Mouse (Mus musculus) brain, embryonic 14.5 days (tissue): ENCODE results near the gene Ikbke. TPM values are rescaled to one million over a fixed set of nuclear protein-coding genes. Genes with fewer than 3 reads are reported as not detected.

Source experiments
- DNase-seq: peaks from one replicate; pipeline ENCODE4 v3.0.0-alpha.2; 2011; ENCODE audit warnings: low read depth
- CTCF ChIP-seq: fragments of 200-500 bp; IDR thresholded peaks from 2 replicates; pipeline ENCODE4 v1.5.1; 2012; ENCODE audit warnings: inconsistent platforms, mild to moderate bottlenecking, moderate library complexity, borderline replicate concordance; ENCODE audit not compliant: insufficient read depth, insufficient read length; ENCODE audit errors: extremely low read depth
- POLR2A ChIP-seq: fragments of 200-500 bp; IDR thresholded peaks from 2 replicates; pipeline ENCODE4 v1.6.1; 2012; ENCODE audit warnings: mild to moderate bottlenecking, inconsistent platforms, borderline replicate concordance; ENCODE audit not compliant: poor library complexity, insufficient read depth, insufficient read length, severe bottlenecking; ENCODE audit errors: extremely low read depth
- polyA plus RNA-seq: library from polyadenylated mRNA; depleted of rRNA; stranded (reverse); fragments of >200 nt; gene quantifications from 2 replicates; pipeline ENCODE4 v1.2.3, GENCODE M21; 2012

Gene Ikbke
- polyA plus RNA-seq, 1 experiment, result 1.8 TPM

DNA sequence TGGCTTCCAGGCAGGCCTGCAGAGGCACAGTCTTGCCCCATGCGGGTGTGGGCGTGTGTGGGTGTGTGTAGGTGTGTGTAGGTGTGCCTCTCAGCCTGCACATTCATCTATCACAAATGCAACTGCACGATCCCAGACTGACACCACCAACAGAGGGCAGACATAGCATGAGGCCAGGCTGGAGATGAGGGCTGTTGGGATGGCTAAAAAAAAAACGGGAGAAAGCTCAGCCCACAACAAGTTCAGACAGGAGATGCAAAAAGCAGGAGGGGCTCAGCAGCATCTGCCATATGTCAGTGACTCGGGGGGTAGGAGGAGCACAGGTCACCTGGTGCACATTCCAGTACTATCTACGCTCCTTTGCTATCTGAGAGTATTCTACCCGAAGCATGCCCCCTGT lies 51.2 kb downstream of the Ikbke start:
- TF ChIP-seq POLR2A (no peak), CTCF (no peak)
- no peak for DNase-seq

DNA sequence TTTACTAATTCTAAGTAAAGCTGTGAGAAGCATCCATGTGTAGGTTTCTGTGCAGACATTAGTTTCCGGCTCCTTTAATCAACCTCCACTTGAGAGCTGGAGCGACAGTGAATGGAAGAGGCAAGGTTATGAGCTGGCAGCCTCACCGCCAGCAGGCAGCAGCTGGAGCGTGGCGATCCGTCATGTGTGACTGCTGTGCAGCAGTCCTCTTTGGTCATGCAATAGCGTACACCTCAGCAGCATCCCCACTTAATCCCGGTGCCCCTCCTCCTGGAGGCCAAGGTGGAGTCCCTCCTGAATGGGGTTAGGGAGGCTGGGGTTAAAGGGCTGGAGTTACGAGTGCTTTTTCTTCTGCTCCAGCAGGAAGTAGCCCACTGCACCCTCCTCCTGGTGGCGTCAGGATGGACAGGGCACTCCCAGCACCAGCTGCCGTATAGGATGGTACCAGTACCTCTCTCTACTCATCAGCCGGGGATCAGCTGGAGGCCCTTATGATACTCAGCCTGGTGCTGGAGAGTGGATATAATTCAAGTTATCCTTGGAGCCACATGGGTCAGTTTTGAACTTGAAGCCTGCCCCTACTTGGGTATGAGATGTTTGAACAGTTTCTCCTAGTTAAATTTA lies 54.4 kb downstream of the Ikbke start:
- TF ChIP-seq POLR2A, result no peak
- TF ChIP-seq CTCF, result no peak
- peak; percentile 26 for DNase-seq

DNA sequence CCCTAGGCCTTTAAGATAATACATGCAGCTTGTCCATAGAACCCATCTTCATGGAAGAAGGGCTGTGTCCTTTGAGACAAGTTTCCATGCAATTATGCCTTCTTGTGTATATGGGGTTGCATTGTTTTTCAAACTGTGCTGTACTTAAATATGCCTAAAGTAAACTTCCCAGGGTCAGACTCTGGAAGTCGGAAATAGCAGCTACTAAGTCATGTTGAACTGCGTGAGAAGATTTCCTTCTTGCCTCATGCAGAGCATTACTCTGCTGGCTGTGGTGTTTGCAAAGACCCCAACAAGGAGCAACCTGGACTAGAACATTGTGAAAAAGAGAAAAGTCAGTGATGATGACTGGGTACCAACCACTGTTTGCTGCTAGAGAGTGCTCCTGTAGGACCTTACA lies 56.1 kb downstream of the Ikbke start:
- no peak for DNase-seq
- TF ChIP-seq POLR2A (no peak), CTCF (no peak)

DNA sequence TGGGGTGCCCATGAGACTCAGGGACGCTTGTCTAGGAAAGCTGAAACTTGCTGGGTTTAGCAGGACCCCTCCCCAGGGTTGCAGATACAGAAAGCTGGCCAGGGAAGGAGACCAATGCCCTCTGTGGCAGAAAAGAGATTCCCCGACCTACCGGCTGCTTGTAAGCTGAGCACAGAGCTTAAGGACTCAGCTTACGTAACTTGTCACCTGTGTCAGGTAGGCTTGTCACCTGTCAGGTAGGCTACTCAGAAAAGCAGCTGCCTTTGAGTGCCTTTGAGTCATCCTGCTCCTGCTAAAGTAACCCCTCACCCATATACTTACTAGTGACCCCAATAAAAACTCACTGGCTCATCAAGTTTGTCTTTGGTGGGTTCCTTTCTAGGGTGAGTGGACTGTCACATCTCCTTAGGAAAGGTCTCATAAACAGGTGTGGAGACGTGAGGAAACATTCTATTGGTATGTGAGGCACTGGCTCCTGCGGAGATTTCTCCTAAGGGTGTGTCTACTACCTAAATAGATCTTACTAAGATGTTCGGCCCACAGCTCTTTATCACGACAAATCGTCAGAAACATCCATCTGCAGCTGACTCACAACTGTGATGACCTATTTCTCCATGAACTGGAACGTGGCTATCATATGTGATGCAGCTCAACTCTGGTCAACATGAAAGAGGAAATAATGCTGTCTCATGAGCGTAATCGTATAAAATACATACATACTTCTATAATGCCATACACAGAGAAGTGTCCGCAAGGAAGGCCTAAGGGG lies 57.4 kb downstream of the Ikbke start:
- no peak for TF ChIP-seq POLR2A
- no peak for TF ChIP-seq CTCF
- no peak for DNase-seq

DNA sequence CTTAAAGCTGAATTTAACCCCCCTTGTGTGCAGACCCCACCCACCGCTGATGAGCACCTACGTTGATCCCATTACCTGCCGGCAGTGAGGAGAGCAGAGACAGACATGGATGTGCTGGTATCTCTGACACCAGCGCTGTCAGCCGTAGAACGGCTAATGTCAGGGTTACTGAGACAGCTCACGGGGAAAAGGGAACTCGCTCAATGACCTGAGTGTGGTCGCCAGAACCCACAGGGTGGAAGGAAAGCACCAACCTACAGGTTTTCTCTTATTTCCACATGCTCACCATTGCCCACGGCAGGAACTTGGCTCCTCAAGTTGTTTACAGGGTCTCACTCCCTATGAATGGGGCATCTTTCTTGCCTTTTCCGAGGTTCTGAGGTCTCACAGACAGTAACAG lies 60.5 kb downstream of the Ikbke start:
- DNase-seq, result no peak
- no peak for TF ChIP-seq CTCF
- TF ChIP-seq POLR2A, result no peak

DNA sequence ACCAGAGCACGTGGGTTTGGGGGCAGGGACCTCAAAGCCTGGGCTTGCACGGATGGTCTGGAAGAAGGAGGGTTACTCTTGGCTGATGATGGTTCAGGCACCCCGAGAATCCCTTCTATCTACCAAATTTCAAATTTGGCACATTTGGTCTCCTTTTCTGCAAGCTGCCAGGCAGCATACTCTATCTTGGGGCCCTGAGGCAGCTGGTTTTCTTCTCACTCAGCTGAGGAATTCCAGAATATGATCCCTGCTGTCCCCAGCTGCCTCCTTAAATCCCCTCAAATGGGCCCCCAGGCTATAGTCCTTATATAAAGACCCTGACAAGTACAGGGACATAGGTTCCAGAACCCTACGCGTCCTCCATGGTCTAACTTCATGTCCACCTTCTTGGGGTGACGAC lies 66.0 kb downstream of the Ikbke start:
- no peak for DNase-seq
- TF ChIP-seq POLR2A, result no peak
- TF ChIP-seq CTCF, result no peak

DNA sequence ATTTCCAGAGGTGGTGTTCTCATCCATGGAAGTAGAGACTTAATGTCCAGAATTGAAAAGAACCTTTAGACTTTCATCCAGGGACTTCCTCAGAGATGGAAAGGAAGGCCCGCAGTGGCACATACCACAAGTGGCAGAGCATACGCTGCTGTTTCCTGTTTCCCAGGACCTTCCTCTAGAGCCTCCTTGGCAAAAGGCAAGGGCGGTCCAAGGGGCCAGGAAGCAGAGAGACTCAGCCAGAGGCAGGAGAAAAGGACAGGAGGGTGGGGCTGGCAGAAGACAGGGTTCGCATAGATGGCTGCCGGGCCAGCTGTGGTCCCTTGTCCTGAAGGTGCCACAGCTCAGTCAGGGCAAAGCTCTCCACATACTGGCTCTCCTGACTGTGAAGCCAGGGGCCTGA lies 66.5 kb downstream of the Ikbke start:
- DNase-seq, result no peak

DNA sequence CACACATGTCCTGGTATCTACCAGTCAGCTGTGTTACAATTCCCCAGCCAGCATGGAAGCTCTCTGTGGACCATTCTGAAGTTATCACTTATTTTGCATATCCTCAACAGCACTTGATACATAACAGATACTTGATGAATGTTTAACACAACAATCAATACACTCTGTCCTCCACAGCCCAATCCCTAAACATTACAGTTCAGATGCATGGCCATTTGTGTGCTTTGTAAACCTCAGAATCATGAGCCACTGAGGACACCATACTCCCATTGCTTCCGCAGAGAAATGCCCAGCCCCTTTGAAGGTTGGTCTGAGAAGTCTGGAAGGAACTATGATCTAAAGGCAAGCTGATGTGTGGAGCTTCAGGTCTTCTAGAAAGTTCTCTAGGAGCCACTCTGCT lies 67.8 kb downstream of the Ikbke start:
- DNase-seq, result no peak

More for the DNA sequence above, 66.5 kb downstream of the Ikbke start:
- TF ChIP-seq POLR2A (no peak), CTCF (no peak)

DNA sequence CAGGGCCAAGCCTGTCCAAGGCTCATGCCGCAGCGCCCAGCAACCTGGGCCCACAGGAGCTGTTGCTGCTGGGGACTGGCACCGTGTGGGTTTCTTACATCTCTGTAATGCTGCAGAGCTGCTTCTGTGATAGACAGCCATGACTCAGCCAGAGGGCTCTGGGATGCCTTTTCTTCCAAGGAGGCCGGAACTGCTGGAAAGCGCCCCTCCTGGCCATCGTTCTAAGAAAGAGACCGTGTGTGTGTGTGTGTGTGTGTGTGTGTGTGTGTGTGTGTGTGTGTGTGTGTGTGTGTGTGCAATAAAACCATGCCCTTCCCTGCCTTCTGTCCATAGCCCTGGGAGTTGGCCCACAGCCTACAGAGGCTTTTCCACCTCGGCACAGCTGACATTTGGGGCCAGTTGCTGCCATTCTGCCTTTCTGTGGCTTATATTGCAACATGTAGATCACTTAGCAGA lies 69.4 kb downstream of the Ikbke start:
- peak; percentile 55 for DNase-seq
- TF ChIP-seq CTCF (no peak), POLR2A (no peak)

More for the DNA sequence above, 67.8 kb downstream of the Ikbke start:
- TF ChIP-seq CTCF (no peak), POLR2A (no peak)

DNA sequence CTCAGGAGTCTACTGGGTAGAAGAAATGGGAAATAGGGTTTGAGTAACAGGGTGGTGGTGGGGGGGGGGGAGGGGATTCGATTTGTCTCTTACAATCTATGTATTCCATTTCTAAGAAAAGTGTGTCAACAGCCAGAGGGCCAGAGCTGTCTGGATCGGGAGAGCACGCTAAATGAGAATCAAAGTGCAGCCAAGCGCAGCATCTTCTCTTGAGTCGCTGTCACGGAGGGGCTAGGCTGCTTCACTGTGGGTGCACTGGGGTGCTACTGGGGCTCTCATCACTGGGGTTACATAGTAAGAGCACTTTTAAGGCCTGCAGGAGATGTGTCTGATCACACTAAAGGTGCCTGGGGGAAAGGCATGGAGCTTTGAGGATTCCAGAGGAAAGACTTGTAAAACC lies 70.6 kb downstream of the Ikbke start:
- TF ChIP-seq CTCF, result no peak
- no peak for TF ChIP-seq POLR2A
- no peak for DNase-seq

DNA sequence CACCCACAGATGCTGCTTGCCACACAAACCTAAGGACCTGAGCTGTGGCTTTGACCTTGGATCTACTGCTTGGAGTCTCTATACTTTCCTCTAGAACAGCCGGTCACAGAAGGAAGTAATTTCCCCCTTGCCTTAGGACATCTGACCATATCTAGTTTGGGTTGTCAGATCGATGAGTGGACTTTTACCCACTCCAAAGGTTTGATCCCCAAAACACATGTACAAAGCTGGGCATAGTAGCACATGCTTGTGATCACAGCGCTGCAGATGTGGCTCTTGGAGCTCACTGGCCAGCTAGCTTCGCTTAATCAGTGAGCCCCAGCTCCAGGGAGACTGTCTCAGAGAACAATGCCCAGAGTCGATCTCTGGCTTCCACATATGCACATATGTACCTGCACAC lies 71.3 kb downstream of the Ikbke start:
- DNase-seq, result no peak
- no peak for TF ChIP-seq POLR2A
- no peak for TF ChIP-seq CTCF

DNA sequence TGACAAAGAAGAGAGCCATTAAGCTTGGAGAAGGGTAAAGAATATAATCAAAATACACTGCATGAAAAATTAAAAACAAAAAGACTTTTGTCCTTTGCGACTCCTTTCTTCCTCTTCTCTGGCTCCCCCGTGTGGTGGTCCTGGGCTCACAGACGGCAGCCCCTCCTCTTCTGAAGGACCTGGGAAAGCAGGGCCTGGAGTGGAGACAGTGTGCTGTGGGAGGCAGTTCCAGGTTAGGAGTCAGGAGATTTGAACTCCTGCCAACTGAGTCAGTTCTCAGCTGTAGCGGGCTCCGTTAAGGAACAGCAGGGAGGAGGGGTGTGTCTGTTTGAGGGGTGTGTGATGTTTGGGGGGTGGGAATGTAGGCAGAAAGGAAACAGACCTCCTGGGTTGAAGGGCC lies 71.9 kb downstream of the Ikbke start:
- DNase-seq, result peak; percentile 77
- no peak for TF ChIP-seq POLR2A
- TF ChIP-seq CTCF, result peak; percentile 82
